Mouse (Mus musculus) embryonic stem cell, embryonic (primary cell): ENCODE data around the gene Gnat2.

Experiments
- CTCF ChIA-PET, 4 experiments: fragments of 300-600 bp in 2 of 4; fragments of 350-600 bp in 2 of 4; sonication (Branson Sonifier 250); formaldehyde crosslinking; loops; one replicate each; lab custom pipeline; 2022; ENCODE audit warnings: inconsistent platforms in 2 of 4; lab: Charles Lee
- POLR2A ChIA-PET, 4 experiments: fragments of 300-600 bp in 2 of 4; fragments of 350-600 bp in 2 of 4; sonication (Branson Sonifier 250); formaldehyde crosslinking; loops; one replicate each; lab custom pipeline; 2022; ENCODE audit warnings: antibody characterized with exemption in 4 of 4, inconsistent platforms in 1 of 4; lab: Charles Lee

Gnat2 gene

GRCm38 (mm10) chr3:108093306-108093705, 717 bp downstream of the Gnat2 start:
- ChIA-PET CTCF (interaction anchor here in 1 of 4 experiments (0.6 to 1.1 kb wide), 3 partner anchors 8 to 162 kb away, joined by 3 to 6 read pairs (median 3); partner anchors contain the start of gene Gstm7), POLR2A (interaction anchor here in 2 of 4 experiments (0.9 to 1.5 kb wide), 4 partner anchors 8 to 76 kb away, joined by 3 to 4 read pairs (median 3); partner anchors contain the start of gene Gnai3 (in 1 of the 2))

GRCm38 (mm10) chr3:108094146-108094545, 1.6 kb downstream of the Gnat2 start:
- ChIA-PET POLR2A (interaction anchor here in 1 of 4 experiments (1.3 kb wide), 1 partner anchor 77 kb away, joined by 3 read pairs; no protein-coding TSS in a partner anchor), CTCF (no interaction called here)

- ChIA-PET CTCF (interaction anchor here in 2 of 4 experiments (0.5 to 0.6 kb wide), 2 partner anchors 164 to 545 kb away, joined by 3 to 5 read pairs; partner anchors contain the start of gene Gstm7 (in 1 of the 2)), POLR2A (interaction anchor here in 3 of 4 experiments (1.1 to 3.1 kb wide), 7 partner anchors 8 to 51 kb away, joined by 3 to 14 read pairs (median 3); partner anchors contain the start of gene Gnai3 (in 1 of the 3))
These were observed 2.6 kb downstream of the Gnat2 start for GRCm38 (mm10) chr3:108094976-108095760.

GRCm38 (mm10) chr3:108096226-108096625, 3.6 kb downstream of the Gnat2 start:
- CTCF ChIA-PET: interaction anchor here in 1 of 4 experiments (0.6 to 1.7 kb wide), 3 partner anchors 10 to 184 kb away, joined by 3 to 5 read pairs (median 5); partner anchors contain the start of gene Ampd2
- POLR2A ChIA-PET: interaction anchor here in 3 of 4 experiments (0.8 to 3.1 kb wide), 11 partner anchors 9 to 50 kb away, joined by 3 to 14 read pairs (median 3); partner anchors contain the start of gene Gnai3 (in 2 of the 3)

- CTCF ChIA-PET: interaction anchor here in 1 of 4 experiments (1.7 kb wide), 1 partner anchor 27 kb away, joined by 3 read pairs; no protein-coding TSS in a partner anchor
- POLR2A ChIA-PET: interaction anchor here in 2 of 4 experiments (0.8 to 3.1 kb wide), 8 partner anchors 9 to 50 kb away, joined by 3 to 14 read pairs (median 4); partner anchors contain the start of gene Gnai3 (in 2 of the 2)
These were observed 4.1 kb downstream of the Gnat2 start for GRCm38 (mm10) chr3:108096726-108097125.

GRCm38 (mm10) chr3:108097656-108098055, 5.1 kb downstream of the Gnat2 start:
- ChIA-PET POLR2A (interaction anchor here in 2 of 4 experiments (1.0 to 3.1 kb wide), 4 partner anchors 11 to 89 kb away, joined by 3 to 14 read pairs (median 4); partner anchors contain the start of gene Ampd2 (in 1 of the 2)), CTCF (interaction anchor here in 1 of 4 experiments (1.3 to 1.7 kb wide), 2 partner anchors 28 to 231 kb away, joined by 3 to 4 read pairs; no protein-coding TSS in a partner anchor)

GRCm38 (mm10) chr3:108098316-108098715, 5.7 kb downstream of the Gnat2 start:
- ChIA-PET POLR2A (interaction anchor here in 1 of 4 experiments (1.0 to 2.0 kb wide), 3 partner anchors 11 to 89 kb away, joined by 3 to 4 read pairs (median 3); partner anchors contain the start of gene Ampd2), CTCF (interaction anchor here in 2 of 4 experiments (0.7 to 1.3 kb wide), 2 partner anchors 232 to 463 kb away, joined by 4 to 5 read pairs; no protein-coding TSS in a partner anchor)

GRCm38 (mm10) chr3:108101594-108101993, 9.0 kb downstream of the Gnat2 start:
- POLR2A ChIA-PET: interaction anchor here in 1 of 4 experiments (1.0 to 1.5 kb wide), 2 partner anchors 9 to 17 kb away, joined by 3 to 6 read pairs; partner anchors contain the start of gene Gnat2

GRCm38 (mm10) chr3:108102075-108102474, 9.5 kb downstream of the Gnat2 start:
- ChIA-PET POLR2A (interaction anchor here in 1 of 4 experiments (0.6 to 1.0 kb wide), 2 partner anchors 9 to 34 kb away, joined by 3 to 4 read pairs; partner anchors contain the start of gene Gnat2), CTCF (no interaction called here)

More at GRCm38 (mm10) chr3:108101594-108101993, 9.0 kb downstream of the Gnat2 start:
- CTCF ChIA-PET: interaction anchor here in 2 of 4 experiments (0.6 kb wide), 3 partner anchors 9 to 581 kb away, joined by 3 to 8 read pairs (median 3); no protein-coding TSS in a partner anchor

GRCm38 (mm10) chr3:108105281-108105680, 12.7 kb downstream of the Gnat2 start:
- ChIA-PET CTCF (no interaction called here), POLR2A (interaction anchor here in 2 of 4 experiments (0.8 to 1.9 kb wide), 2 partner anchors 18 to 166 kb away, joined by 3 to 7 read pairs; no protein-coding TSS in a partner anchor)

GRCm38 (mm10) chr3:108111320-108111719, 18.7 kb downstream of the Gnat2 start:
- POLR2A ChIA-PET: interaction anchor here in 1 of 4 experiments (1.3 kb wide), 1 partner anchor 23 kb away, joined by 5 read pairs; no protein-coding TSS in a partner anchor
- CTCF ChIA-PET: no interaction called here

- CTCF ChIA-PET: no interaction called here
- POLR2A ChIA-PET: interaction anchor here in 2 of 4 experiments (1.0 to 1.7 kb wide), 3 partner anchors 15 to 103 kb away, joined by 3 to 4 read pairs (median 3); partner anchors contain the start of gene Ampd2 (in 1 of the 2)
These were observed 19.7 kb downstream of the Gnat2 start for GRCm38 (mm10) chr3:108112246-108112645.

- CTCF ChIA-PET: no interaction called here
- POLR2A ChIA-PET: interaction anchor here in 3 of 4 experiments (0.6 to 1.7 kb wide), 6 partner anchors 15 to 104 kb away, joined by 3 to 5 read pairs (median 4); partner anchors contain the start of genes Ampd2 (in 1 of the 3) and Gnat2 (in 1 of the 3)
These were observed 20.1 kb downstream of the Gnat2 start for GRCm38 (mm10) chr3:108112666-108113065.

GRCm38 (mm10) chr3:108113591-108114289, 21.2 kb downstream of the Gnat2 start:
- CTCF ChIA-PET: no interaction called here
- POLR2A ChIA-PET: interaction anchor here in 3 of 4 experiments (0.5 to 1.7 kb wide), 4 partner anchors 27 to 478 kb away, joined by 3 to 4 read pairs (median 4); partner anchors contain the start of genes Ampd2 (in 1 of the 3) and Atxn7l2 (in 1 of the 3)

GRCm38 (mm10) chr3:108117465-108117864, 24.9 kb downstream of the Gnat2 start:
- ChIA-PET POLR2A (no interaction called here), CTCF (no interaction called here)

GRCm38 (mm10) chr3:108121101-108121500, 28.5 kb downstream of the Gnat2 start:
- ChIA-PET POLR2A (interaction anchor here in 1 of 4 experiments (1.2 kb wide), 1 partner anchor 15 kb away, joined by 3 read pairs; no protein-coding TSS in a partner anchor), CTCF (no interaction called here)

- POLR2A ChIA-PET: interaction anchor here in 1 of 4 experiments (1.3 kb wide), 1 partner anchor 27 kb away, joined by 3 read pairs; no protein-coding TSS in a partner anchor
- CTCF ChIA-PET: no interaction called here
These were observed 30.7 kb downstream of the Gnat2 start for GRCm38 (mm10) chr3:108123242-108123641.
